Mouse (Mus musculus) R1 (cell line): ENCODE data around the gene Cnnm3.
A peak's percentile ranks its signal among the peaks of the same experiment; 100 is the strongest.

Source experiments
- DNase-seq: peaks from one replicate; pipeline ENCODE4 v3.0.0-alpha.2; 2018; ENCODE audit warnings: low read depth, low spot score

Cnnm3 gene

GRCm38 (mm10) chr1:36497312-36497711, 14.4 kb upstream of the Cnnm3 start:
- no peak for DNase-seq

GRCm38 (mm10) chr1:36501261-36501660, 10.4 kb upstream of the Cnnm3 start:
- DNase-seq = peak; percentile 80

GRCm38 (mm10) chr1:36508238-36508637, 3.4 kb upstream of the Cnnm3 start:
- no peak for DNase-seq

GRCm38 (mm10) chr1:36512089-36512965, 660 bp downstream of the Cnnm3 start:
- DNase-seq = peak; percentile 62

GRCm38 (mm10) chr1:36512966-36513280, 1.3 kb downstream of the Cnnm3 start:
- no peak for DNase-seq

- DNase-seq = no peak
These were observed 1.6 kb downstream of the Cnnm3 start for GRCm38 (mm10) chr1:36513310-36513709.

- DNase-seq = peak; percentile 89
These were observed 2.1 kb downstream of the Cnnm3 start for GRCm38 (mm10) chr1:36513718-36514117.

GRCm38 (mm10) chr1:36518259-36518658, 6.6 kb downstream of the Cnnm3 start:
- DNase-seq = no peak

GRCm38 (mm10) chr1:36519626-36520025, 8.0 kb downstream of the Cnnm3 start:
- DNase-seq = peak; percentile 63

GRCm38 (mm10) chr1:36522210-36522609, 10.5 kb downstream of the Cnnm3 start:
- DNase-seq = no peak

GRCm38 (mm10) chr1:36523332-36524013, 11.8 kb downstream of the Cnnm3 start:
- DNase-seq = no peak

GRCm38 (mm10) chr1:36524058-36524457, 12.4 kb downstream of the Cnnm3 start:
- DNase-seq = no peak

- no peak for DNase-seq
These were observed 14.1 kb downstream of the Cnnm3 start for GRCm38 (mm10) chr1:36525774-36526173.

- DNase-seq = no peak
These were observed 15.2 kb downstream of the Cnnm3 start for GRCm38 (mm10) chr1:36526903-36527302.

- DNase-seq = peak; percentile 74
These were observed 16.7 kb downstream of the Cnnm3 start for GRCm38 (mm10) chr1:36528351-36528750.

GRCm38 (mm10) chr1:36529274-36529673, 17.6 kb downstream of the Cnnm3 start:
- no peak for DNase-seq

GRCm38 (mm10) chr1:36529875-36530274, 18.2 kb downstream of the Cnnm3 start:
- DNase-seq = no peak

- DNase-seq = no peak
These were observed 18.8 kb downstream of the Cnnm3 start for GRCm38 (mm10) chr1:36530485-36530884.

- DNase-seq = no peak
These were observed 19.3 kb downstream of the Cnnm3 start for GRCm38 (mm10) chr1:36530962-36531361.

- no peak for DNase-seq
These were observed 19.8 kb downstream of the Cnnm3 start for GRCm38 (mm10) chr1:36531461-36531860.

- peak; percentile 43 for DNase-seq
These were observed 21.9 kb downstream of the Cnnm3 start for GRCm38 (mm10) chr1:36533546-36533945.

GRCm38 (mm10) chr1:36534595-36535058, 23.0 kb downstream of the Cnnm3 start:
- DNase-seq = no peak
